Mouse (Mus musculus) MN1 (cell line): ENCODE results near the gene Wdr61.

ENCODE experiments used
- DNase-seq: peaks from one replicate; pipeline ENCODE4 v3.0.0-alpha.2; 2016; ENCODE audit warnings: low spot score

Wdr61 gene

GRCm38 (mm10) chr9:54733921-54734638 is at the start of gene Wdr61:
Wdr61 (minus strand) TSS chr9:54734519.
- DNase-seq, result peak; percentile 96

- DNase-seq, result peak; percentile 94
Observed at GRCm38 (mm10) chr9:54784003-54784402, 49.7 kb upstream of the Wdr61 start.

GRCm38 (mm10) chr9:54782504-54782903 is 48.2 kb upstream of the Wdr61 start:
- no peak for DNase-seq

GRCm38 (mm10) chr9:54779280-54779679 is 45.0 kb upstream of the Wdr61 start:
- DNase-seq, result no peak

- DNase-seq, result no peak
Observed at GRCm38 (mm10) chr9:54776451-54776982, 42.2 kb upstream of the Wdr61 start.

- no peak for DNase-seq
Observed at GRCm38 (mm10) chr9:54770140-54770780, 35.9 kb upstream of the Wdr61 start.

GRCm38 (mm10) chr9:54765336-54766085 is 31.2 kb upstream of the Wdr61 start:
- no peak for DNase-seq

- no peak for DNase-seq
Observed at GRCm38 (mm10) chr9:54764561-54765217, 30.4 kb upstream of the Wdr61 start, which contains the start of gene Crabp1. Crabp1 (plus strand) TSS chr9:54764748.

- no peak for DNase-seq
Observed at GRCm38 (mm10) chr9:54764091-54764490, 29.8 kb upstream of the Wdr61 start.

GRCm38 (mm10) chr9:54759592-54759991 is 25.3 kb upstream of the Wdr61 start:
- DNase-seq, result no peak

GRCm38 (mm10) chr9:54752944-54753295 is 18.6 kb upstream of the Wdr61 start:
- no peak for DNase-seq

- DNase-seq, result peak; percentile 20
Observed at GRCm38 (mm10) chr9:54752201-54752943, 18.1 kb upstream of the Wdr61 start.

- DNase-seq, result no peak
Observed at GRCm38 (mm10) chr9:54751684-54752083, 17.4 kb upstream of the Wdr61 start.

- no peak for DNase-seq
Observed at GRCm38 (mm10) chr9:54750215-54750981, 16.1 kb upstream of the Wdr61 start.

GRCm38 (mm10) chr9:54745740-54746370 is 11.5 kb upstream of the Wdr61 start:
- DNase-seq, result no peak

- no peak for DNase-seq
Observed at GRCm38 (mm10) chr9:54743891-54744290, 9.6 kb upstream of the Wdr61 start.

GRCm38 (mm10) chr9:54738376-54738775 is 4.1 kb upstream of the Wdr61 start:
- DNase-seq, result peak; percentile 85

GRCm38 (mm10) chr9:54736284-54736701 is 2.0 kb upstream of the Wdr61 start:
- DNase-seq, result peak; percentile 83

GRCm38 (mm10) chr9:54734639-54735252 is 427 bp upstream of the Wdr61 start:
- DNase-seq, result no peak

- DNase-seq, result peak; percentile 58
Observed at GRCm38 (mm10) chr9:54732122-54732521, 2.2 kb downstream of the Wdr61 start.
